Mouse (Mus musculus) MEL (cell line): ENCODE results near the gene Smad6.

Source experiments
- CTCF ChIP-seq, 3 experiments: IDR thresholded peaks in 2 of 3; conservative IDR thresholded peaks in 1 of 3; 2 replicates each; pipeline ENCODE4 v1.5.1; 2011 to 2012; ENCODE audit warnings: low read length in 3 of 3, low read depth in 2 of 3, mild to moderate bottlenecking in 2 of 3, improper control_type of control experiment in 1 of 3, inconsistent platforms in 1 of 3, mixed read lengths in 1 of 3, moderate library complexity in 1 of 3; ENCODE audit not compliant: control insufficient read depth in 1 of 3, insufficient read depth in 1 of 3, poor library complexity in 1 of 3, severe bottlenecking in 1 of 3
- ELF1 ChIP-seq: IDR thresholded peaks from 2 replicates; pipeline ENCODE4 v1.6.1; 2014; ENCODE audit warnings: low read depth, mild to moderate bottlenecking, inconsistent platforms, low read length, improper control_type of control experiment, moderate library complexity
- EP300 ChIP-seq, 2 experiments: IDR thresholded peaks; 2 replicates each; pipeline ENCODE4 v1.6.1; 2011; ENCODE audit warnings: improper control_type of control experiment in 2 of 2, low read length in 2 of 2, low read depth in 1 of 2, mild to moderate bottlenecking in 1 of 2
- ETS1 ChIP-seq: IDR thresholded peaks from 2 replicates; pipeline ENCODE4 v1.6.1; 2012; ENCODE audit warnings: low read depth, mild to moderate bottlenecking, inconsistent platforms, low read length, improper control_type of control experiment, moderate library complexity
- GATA1 ChIP-seq: IDR thresholded peaks from 2 replicates; pipeline ENCODE4 v1.6.1; 2011; ENCODE audit warnings: low read depth, low read length, improper control_type of control experiment
- JUND ChIP-seq: IDR thresholded peaks from 2 replicates; pipeline ENCODE4 v1.6.1; 2011; ENCODE audit warnings: low read depth, mild to moderate bottlenecking, improper control_type of control experiment, low read length
- MAZ ChIP-seq: IDR thresholded peaks from 2 replicates; pipeline ENCODE4 v1.6.1; 2012; ENCODE audit warnings: low read depth, mild to moderate bottlenecking, inconsistent platforms, low read length, improper control_type of control experiment
- POLR2A ChIP-seq, 2 experiments: IDR thresholded peaks; 2 replicates each; pipeline ENCODE4 v1.6.1; 2011 to 2012; ENCODE audit warnings: low read length in 2 of 2, mild to moderate bottlenecking in 2 of 2, control low read depth in 1 of 2, improper control_type of control experiment in 1 of 2, low read depth in 1 of 2, moderate library complexity in 1 of 2; ENCODE audit not compliant: control insufficient read depth in 1 of 2, insufficient read depth in 1 of 2, poor library complexity in 1 of 2
- POLR2AphosphoS2 ChIP-seq: IDR thresholded peaks from 2 replicates; pipeline ENCODE4 v1.6.1; 2011; ENCODE audit warnings: low read length, improper control_type of control experiment
- TBP ChIP-seq: IDR thresholded peaks from 2 replicates; pipeline ENCODE4 v1.8.0; 2011; ENCODE audit warnings: low read depth, low read length, improper control_type of control experiment
- USF1 ChIP-seq: IDR thresholded peaks from 2 replicates; pipeline ENCODE4 v1.6.1; 2014; ENCODE audit warnings: low read depth, mild to moderate bottlenecking, inconsistent platforms, low read length, improper control_type of control experiment, moderate library complexity

DNA sequence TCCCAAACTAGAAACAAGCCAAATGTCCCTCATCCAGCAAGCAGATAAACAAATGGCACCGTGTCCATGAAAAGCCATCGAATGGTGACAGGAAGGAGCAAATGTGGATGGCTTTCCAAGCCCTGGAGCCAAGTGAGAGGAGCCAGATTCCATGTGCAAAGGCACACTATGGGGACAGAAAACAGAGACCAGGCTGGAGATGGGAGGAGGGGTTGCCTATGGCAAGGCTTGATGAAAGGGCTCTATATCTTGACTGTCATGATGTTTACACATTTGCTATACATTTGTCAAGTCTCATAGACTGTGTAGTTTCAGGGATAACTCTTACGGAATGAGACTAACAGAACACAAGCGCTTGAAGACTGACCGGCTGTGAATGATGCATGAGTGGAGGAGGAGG, 106.9 kb downstream of the Smad6 start:
- TF ChIP-seq TBP (no peak), CTCF (IDR thresholded peaks at IDR 0.05 in 2 of 3, conservative IDR thresholded peaks at IDR 0.05 in 1 of 3; ENCODE audit: control insufficient read depth in 1 of 3, insufficient read depth in 1 of 3, low read depth in 2 of 3, low read length in 3 of 3, poor library complexity in 1 of 3, severe bottlenecking in 1 of 3) (no peak), USF1 (no peak), JUND (no peak), POLR2A (IDR thresholded peaks at IDR 0.05; ENCODE audit: control insufficient read depth in 1 of 2, insufficient read depth in 1 of 2, low read depth in 1 of 2, low read length in 2 of 2, poor library complexity in 1 of 2) (no peak), POLR2AphosphoS2 (no peak), ETS1 (no peak), MAZ (no peak), ELF1 (no peak), EP300 (IDR thresholded peaks at IDR 0.05; ENCODE audit: low read depth in 1 of 2, low read length in 2 of 2) (no peak), GATA1 (no peak)
